Mouse (Mus musculus) hindbrain, embryonic 10.5 days (tissue): ENCODE data around the gene Ptpn11. TPM values are rescaled to one million over a fixed set of nuclear protein-coding genes. Genes with fewer than 3 reads are reported as not detected.

Source experiments
- DNase-seq: peaks from one replicate; pipeline ENCODE4 v3.0.0-alpha.2; 2017; ENCODE audit warnings: low spot score
- H3K27ac ChIP-seq: fragments of 300-500 bp; sonication (generic); 2 replicates; pipeline ENCODE4 v1.5.1; 2016; ENCODE audit warnings: mild to moderate bottlenecking, moderate library complexity
- H3K27me3 ChIP-seq: fragments of 300-500 bp; sonication (generic); 2 replicates; pipeline ENCODE4 v1.6.1; 2016; ENCODE audit warnings: mild to moderate bottlenecking; ENCODE audit not compliant: poor library complexity, insufficient read depth, severe bottlenecking
- H3K36me3 ChIP-seq: fragments of 300-500 bp; sonication (generic); 2 replicates; pipeline ENCODE4 v1.6.1; 2016; ENCODE audit warnings: mild to moderate bottlenecking, moderate library complexity
- H3K4me1 ChIP-seq: fragments of 300-500 bp; sonication (generic); replicated peaks from 2 replicates; pipeline ENCODE4 v1.6.1; 2016; ENCODE audit warnings: mild to moderate bottlenecking
- H3K4me3 ChIP-seq: fragments of 300-500 bp; sonication (generic); 2 replicates; pipeline ENCODE4 v1.5.1; 2016; ENCODE audit warnings: mild to moderate bottlenecking, moderate library complexity
- H3K9me3 ChIP-seq: fragments of 300-500 bp; sonication (generic); 2 replicates; pipeline ENCODE4 v1.6.1; 2016; ENCODE audit warnings: mild to moderate bottlenecking, moderate library complexity
- WGBS: fragments of 180-500 bp; shearing (Covaris S2); methylation state at CpG from one replicate; pipeline ENCODE4 v1.1.7; 2016; 5-methylcytosine and 5-hydroxymethylcytosine counted together
- polyA plus RNA-seq: library from polyadenylated mRNA; unstranded; fragments of >200 nt; fragmentation: Nextera tagmentation; extraction: Ambion mirVana; gene quantifications from 2 replicates; pipeline ENCODE4 v1.2.1, GENCODE M21; 2016

Ptpn11 gene
- polyA plus RNA-seq, 1 experiment from 2014 or later = 20.4 TPM

DNA sequence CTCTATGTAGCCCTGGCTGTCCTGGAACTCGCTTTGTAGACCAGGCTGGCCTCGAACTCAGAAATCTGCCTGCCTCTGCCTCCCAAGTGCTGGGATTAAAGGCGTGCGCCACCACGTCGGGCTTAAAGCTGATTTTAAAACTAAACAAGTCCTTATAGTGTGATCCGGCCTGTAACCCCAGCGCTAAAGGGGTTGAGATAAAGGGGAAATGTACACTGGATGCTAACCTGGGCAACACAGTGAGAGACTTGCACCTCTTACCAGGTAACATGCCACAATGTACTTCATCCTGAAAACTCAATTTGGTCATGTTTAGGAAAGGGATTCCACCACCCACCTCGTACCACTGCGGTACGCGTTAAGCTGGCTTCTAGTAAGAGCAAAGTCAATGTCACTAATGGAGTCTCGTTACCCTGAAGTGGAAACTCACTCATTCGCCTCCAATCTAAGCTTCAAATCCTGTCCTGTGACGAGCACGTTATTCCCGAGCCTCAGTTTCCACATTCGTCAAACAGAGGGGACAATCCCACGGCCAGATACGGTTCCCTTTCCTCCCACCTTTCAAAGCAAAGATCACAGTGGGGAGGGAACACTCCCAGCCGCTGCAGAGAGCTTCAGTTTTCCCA, 874 bp downstream of the Ptpn11 start:
- H3K27me3 ChIP-seq = no peaks in the 10 kb centered on the region
- 33% methylated on average over 21 of the region's 21 CpGs for WGBS
- H3K4me3 ChIP-seq = peak overlapping the region; percentile 94
- no peaks in the 10 kb centered on the region for H3K9me3 ChIP-seq
- peaks cover 5% of the 10 kb centered on the region; the same call in 1 of the 2 replicates for H3K36me3 ChIP-seq
- peaks cover 45% of the 10 kb centered on the region for H3K4me1 ChIP-seq
- DNase-seq = no peak
- H3K27ac ChIP-seq = peak overlapping the region; percentile 96

DNA sequence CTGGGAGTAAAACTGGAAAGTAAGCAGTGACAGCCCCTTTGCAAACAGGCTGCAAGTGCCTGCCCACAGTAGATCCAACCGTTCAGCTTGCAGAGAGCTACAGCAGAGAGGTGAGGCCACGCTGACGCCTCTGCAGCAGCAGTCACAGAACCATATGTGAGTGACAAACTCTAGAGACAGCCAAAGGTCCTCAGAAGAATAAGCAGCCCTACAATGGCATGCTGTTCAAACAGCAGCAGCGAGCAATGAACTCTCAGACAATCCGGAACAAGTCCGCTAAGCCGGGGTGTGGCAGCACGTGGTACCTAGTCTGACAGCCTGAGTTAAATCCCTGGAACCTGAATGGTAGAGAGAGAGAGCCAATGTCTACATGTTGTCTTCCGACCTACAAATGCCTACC, 2.0 kb downstream of the Ptpn11 start:
- no peak for DNase-seq
- no peaks in the 10 kb centered on the region for H3K27me3 ChIP-seq
- peak overlapping the region; percentile 13; the same call in 1 of the 2 replicates for H3K4me3 ChIP-seq
- H3K36me3 ChIP-seq = peaks cover 5% of the 10 kb centered on the region; the same call in 1 of the 2 replicates
- peaks cover 57% of the 10 kb centered on the region for H3K4me1 ChIP-seq
- no peaks in the 10 kb centered on the region for H3K9me3 ChIP-seq
- no peak overlapping the region for H3K27ac ChIP-seq
- WGBS = 83% methylated on average over 9 of the region's 9 CpGs

DNA sequence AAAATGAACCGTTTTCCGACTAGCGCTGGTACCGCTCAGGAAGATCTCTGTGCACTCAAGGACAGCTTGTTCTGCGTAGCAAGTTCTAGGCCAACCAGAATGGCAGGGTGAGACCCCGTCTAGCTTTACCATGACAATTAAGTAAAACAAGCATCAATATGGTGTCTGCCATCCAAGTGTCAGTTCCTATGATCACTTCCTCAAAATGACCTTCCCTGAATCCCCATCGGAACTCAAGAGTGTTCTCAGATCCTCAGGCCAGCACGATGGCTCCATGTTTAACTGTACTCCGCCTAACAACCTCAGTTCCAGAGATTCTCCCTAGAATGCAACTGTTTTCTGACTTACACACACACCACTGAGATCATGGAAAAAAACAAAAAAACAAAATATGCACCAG, 2.9 kb downstream of the Ptpn11 start:
- H3K4me3 ChIP-seq = no peak overlapping the region
- peaks cover 66% of the 10 kb centered on the region for H3K4me1 ChIP-seq

DNA sequence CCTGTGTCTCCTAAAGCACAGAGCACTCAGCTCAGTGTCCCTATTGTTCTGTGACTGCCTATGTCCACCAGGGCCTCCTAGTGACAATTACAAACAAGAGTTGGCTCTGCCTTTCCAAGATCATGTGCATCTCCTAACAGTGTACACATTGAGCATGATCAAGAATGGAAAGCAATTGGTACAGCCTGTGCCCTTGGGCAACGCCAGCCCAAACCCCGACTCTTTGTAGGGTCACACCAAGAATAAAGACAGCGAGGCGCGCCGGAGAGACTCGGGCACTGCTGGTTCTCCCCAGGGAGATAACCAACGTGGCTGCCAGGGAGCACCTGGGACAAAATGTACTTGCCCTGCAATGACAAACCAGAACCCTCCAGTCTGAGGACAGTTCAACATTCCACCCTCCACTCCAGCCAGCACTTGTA, 3.6 kb downstream of the Ptpn11 start:
- 89% methylated on average over 8 of the region's 8 CpGs for WGBS
- Histone ChIP-seq H3K27ac (no peak overlapping the region), H3K27me3 (no peaks in the 10 kb centered on the region), H3K4me1 (peaks cover 66% of the 10 kb centered on the region), H3K4me3 (no peak overlapping the region), H3K36me3 (peaks cover 5% of the 10 kb centered on the region; the same call in 1 of the 2 replicates), H3K9me3 (no peaks in the 10 kb centered on the region)
- DNase-seq = no peak

More for the DNA sequence above, 2.9 kb downstream of the Ptpn11 start:
- 92% methylated on average over 9 of the region's 9 CpGs for WGBS
- DNase-seq = no peak
- Histone ChIP-seq H3K27me3 (no peaks in the 10 kb centered on the region), H3K27ac (no peak overlapping the region), H3K9me3 (no peaks in the 10 kb centered on the region), H3K36me3 (peaks cover 5% of the 10 kb centered on the region; the same call in 1 of the 2 replicates)

DNA sequence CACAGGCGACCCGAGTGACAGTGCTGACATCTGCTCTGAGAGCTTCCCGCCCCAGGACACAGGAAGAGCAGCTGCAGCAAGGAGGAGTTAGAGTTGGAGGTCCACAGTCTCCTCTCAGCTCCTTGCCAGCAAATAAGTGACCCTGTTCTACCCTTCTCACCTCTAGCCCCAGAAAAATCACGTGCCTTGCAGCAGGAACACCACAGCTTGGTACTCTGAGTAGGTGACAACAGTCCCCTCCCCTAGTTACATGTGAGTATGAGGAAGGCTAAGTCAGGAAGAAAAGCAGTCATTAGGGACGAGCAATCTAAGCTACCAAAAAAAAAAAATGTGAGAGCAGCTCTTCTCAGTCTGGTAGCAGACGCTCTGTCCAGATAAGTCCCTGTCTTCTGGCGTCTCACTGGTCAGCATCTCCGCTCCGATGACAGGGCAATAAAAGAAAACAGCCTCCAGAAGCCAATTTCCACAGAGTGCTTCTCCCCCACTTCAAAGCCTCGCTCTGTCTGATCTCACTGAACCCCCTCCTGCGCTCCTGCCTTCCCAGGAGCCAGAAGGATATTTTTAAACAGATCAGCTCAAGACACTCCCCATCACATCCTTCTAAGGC, 6.1 kb downstream of the Ptpn11 start:
- Histone ChIP-seq H3K36me3 (peaks cover 5% of the 10 kb centered on the region; the same call in 1 of the 2 replicates), H3K9me3 (no peaks in the 10 kb centered on the region), H3K4me1 (peaks cover 73% of the 10 kb centered on the region), H3K27me3 (no peaks in the 10 kb centered on the region), H3K27ac (0 out of 2 replicates have a peak overlapping the region, but pooled peaks have one; percentile 12), H3K4me3 (no peak overlapping the region)
- 65% methylated on average over 11 of the region's 11 CpGs for WGBS
- no peak for DNase-seq

DNA sequence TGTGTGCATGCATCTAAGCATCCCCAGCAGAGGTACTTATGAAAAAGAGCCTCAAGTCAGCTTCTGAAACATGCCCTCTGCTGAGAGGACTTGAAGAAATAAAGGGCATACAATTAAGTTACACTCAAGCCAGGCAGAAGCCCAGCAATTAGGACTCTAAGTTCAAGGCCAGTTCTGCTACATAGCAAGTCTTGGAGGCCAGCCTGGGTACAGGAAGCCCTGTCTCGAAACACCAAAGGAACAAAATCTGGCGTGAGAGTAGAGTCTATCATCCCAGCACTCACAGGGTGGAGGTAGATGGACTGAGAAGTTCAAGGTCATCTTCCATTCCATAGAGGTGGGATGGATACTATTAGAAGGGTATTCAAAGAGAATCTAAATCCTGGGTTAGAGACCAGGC, 6.8 kb downstream of the Ptpn11 start:
- Histone ChIP-seq H3K4me1 (peaks cover 76% of the 10 kb centered on the region), H3K27ac (no peak overlapping the region), H3K9me3 (no peaks in the 10 kb centered on the region), H3K27me3 (no peaks in the 10 kb centered on the region), H3K36me3 (peaks cover 5% of the 10 kb centered on the region; the same call in 1 of the 2 replicates), H3K4me3 (no peak overlapping the region)
- WGBS = 91% methylated on average over 2 of the region's 2 CpGs
- DNase-seq = no peak

DNA sequence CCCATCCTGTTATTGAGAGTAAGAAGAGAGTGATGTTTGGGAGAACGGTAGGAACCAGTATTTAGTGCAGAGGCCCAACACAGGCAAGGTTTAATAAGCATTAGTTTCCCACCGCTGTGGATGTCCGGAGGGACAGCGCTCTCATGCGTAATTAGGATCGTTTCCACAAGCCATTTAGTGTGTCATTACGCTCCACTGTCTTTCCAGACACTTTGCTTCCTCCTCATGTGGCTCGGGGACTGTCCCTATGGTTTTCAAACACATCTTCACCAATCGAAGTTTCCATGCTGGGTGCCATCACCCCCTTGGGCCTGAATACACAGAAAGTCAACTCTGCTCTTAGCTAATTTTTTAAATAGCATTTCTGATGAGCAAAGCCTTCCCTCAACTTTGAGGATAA, 7.9 kb downstream of the Ptpn11 start:
- Histone ChIP-seq H3K4me1 (peaks cover 72% of the 10 kb centered on the region), H3K27me3 (no peaks in the 10 kb centered on the region), H3K4me3 (no peak overlapping the region), H3K9me3 (no peaks in the 10 kb centered on the region), H3K36me3 (0 out of 2 replicates have a peak, but pooled peaks cover 5% of the 10 kb centered on the region), H3K27ac (no peak overlapping the region)
- 91% methylated on average over 9 of the region's 9 CpGs for WGBS
- DNase-seq = no peak

DNA sequence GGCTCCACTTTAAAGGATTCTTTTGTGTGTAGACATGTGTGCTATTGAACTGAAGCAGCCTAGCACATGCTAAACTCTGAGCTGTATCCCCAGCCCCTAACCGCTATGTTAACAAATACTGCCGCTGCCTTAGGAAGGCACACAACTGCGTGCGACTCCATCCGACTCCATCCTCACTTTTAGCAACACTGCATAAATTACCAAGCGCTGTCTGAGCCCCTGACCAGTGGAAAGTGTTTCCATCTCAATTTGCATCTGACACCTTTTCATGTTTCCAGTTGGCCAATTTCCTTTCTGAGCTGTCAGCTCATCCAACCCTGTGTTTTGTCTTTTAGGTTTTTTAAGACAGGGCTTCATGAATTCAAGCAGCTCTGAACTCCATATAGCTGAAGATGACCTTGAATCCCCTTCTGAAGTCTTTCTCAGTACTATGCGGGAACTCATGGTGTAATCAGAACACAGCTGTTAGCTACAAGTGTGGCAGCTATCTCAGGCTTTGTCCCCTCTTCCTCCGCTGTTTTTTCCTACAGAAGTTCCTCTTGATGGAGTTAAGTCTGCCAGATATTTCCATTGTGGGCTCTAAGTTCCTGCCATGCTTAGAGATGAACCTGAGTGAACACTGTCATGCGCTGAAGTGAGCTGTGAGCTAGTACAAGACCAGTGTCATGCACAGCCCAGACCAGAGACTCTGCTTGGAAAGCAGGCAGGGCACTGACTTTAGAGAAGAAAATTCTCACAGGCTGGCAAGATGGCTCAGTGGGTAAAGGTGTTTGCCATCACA, 11.9 kb downstream of the Ptpn11 start:
- 74% methylated on average over 9 of the region's 9 CpGs for WGBS
- H3K4me1 ChIP-seq = peaks cover 33% of the 10 kb centered on the region
- no peak overlapping the region for H3K4me3 ChIP-seq
- H3K27me3 ChIP-seq = no peaks in the 10 kb centered on the region
- H3K27ac ChIP-seq = 0 out of 2 replicates have a peak overlapping the region, but pooled peaks have one; percentile 5
- no peaks in the 10 kb centered on the region for H3K9me3 ChIP-seq
- DNase-seq = no peak
- peaks cover 15% of the 10 kb centered on the region for H3K36me3 ChIP-seq

DNA sequence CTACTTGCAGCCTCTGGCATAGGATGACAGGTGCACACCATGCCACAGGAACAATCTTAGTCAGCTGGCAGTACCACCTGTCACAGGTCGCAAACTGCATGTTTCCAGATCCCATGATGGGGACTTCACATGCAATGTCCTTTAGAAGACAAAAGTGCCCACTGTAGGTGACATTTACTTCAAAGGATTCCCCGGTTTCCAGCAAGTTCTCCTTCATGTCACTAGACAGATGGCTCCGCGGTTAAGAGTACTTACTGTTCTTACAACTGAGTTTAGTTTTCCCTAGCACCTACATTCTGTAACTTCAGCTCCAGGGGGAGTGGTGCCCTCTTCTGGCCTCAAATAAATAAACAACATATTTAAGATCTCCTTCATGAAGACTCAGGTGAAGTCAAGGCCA, 18.4 kb downstream of the Ptpn11 start:
- DNase-seq = no peak
- Histone ChIP-seq H3K27ac (no peak overlapping the region), H3K4me3 (no peak overlapping the region), H3K36me3 (peaks cover 60% of the 10 kb centered on the region), H3K4me1 (no peaks in the 10 kb centered on the region; the same call in 1 of the 2 replicates), H3K27me3 (no peaks in the 10 kb centered on the region), H3K9me3 (no peaks in the 10 kb centered on the region)
- 89% methylated on average over 4 of the region's 4 CpGs for WGBS

DNA sequence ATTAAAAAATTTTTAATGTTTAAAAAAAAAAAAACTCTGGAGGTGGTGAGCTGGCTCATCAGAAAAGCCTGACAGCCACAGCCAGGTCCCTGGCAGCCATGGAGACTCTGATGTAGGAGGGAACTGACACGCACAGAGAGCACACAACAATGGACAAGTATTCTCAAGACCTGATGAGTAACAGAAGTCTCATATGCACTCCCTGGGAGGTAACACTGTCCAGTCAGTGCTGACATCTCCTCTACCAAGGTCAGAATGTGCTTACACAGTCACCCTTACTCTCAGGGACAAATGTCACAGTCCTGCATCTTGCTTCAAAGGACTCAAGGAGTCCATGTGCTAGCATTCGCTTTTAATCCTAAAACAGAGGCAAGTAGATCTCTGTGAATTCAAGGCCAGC, 21.6 kb downstream of the Ptpn11 start:
- Histone ChIP-seq H3K27me3 (no peaks in the 10 kb centered on the region), H3K9me3 (no peaks in the 10 kb centered on the region), H3K27ac (no peak overlapping the region), H3K4me3 (no peak overlapping the region), H3K36me3 (peaks cover 80% of the 10 kb centered on the region), H3K4me1 (no peaks in the 10 kb centered on the region; the same call in 1 of the 2 replicates)
- WGBS = 92% methylated on average over 2 of the region's 2 CpGs
- no peak for DNase-seq

DNA sequence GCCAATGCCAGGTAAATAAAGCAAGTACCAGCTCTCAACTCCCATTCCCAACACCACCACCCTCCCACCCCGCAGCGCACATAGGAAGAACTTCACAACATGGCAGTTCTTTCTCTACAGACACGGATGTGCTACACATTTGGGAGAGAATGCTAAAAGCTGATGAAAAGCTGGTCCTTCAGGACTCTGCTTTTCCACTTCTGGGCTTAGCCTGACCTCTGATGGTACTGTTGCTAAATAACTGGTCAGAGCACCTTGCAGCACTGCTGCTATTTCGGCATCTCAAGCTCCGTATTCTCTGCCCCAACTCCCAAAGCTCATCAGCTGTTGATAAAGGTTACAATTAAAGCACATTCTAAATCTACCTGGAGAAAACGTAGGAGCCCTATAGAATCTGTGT, 24.3 kb downstream of the Ptpn11 start:
- DNase-seq = no peak
- H3K27ac ChIP-seq = no peak overlapping the region
- H3K27me3 ChIP-seq = no peaks in the 10 kb centered on the region
- H3K9me3 ChIP-seq = no peaks in the 10 kb centered on the region
- peaks cover 91% of the 10 kb centered on the region for H3K36me3 ChIP-seq
- 95% methylated on average over 6 of the region's 6 CpGs for WGBS
- H3K4me1 ChIP-seq = no peaks in the 10 kb centered on the region
- no peak overlapping the region for H3K4me3 ChIP-seq

DNA sequence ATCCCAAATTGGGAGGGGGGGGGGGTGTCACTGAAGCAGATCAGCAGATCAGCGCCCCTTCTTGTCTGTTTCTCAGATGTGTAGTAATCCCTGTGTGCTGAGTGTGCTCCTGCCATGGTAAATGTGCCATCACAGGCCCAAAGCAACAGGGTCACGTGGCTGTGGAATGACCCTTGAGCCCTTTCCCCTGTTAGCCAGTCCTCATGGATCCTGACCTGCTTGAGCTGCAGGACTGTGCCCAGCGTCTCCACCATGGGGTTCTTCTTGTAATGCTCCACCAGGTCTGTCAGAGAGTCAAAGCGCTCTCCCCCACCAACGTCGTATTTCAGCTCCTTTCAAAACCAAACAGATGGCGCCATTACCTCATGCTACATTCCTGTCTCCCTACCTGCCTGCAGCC, 28.3 kb downstream of the Ptpn11 start:
- H3K36me3 ChIP-seq = peaks cover 99% of the 10 kb centered on the region
- no peaks in the 10 kb centered on the region for H3K27me3 ChIP-seq
- H3K9me3 ChIP-seq = no peaks in the 10 kb centered on the region
- DNase-seq = no peak
- peaks cover 6% of the 10 kb centered on the region; the same call in 1 of the 2 replicates for H3K4me1 ChIP-seq
- H3K4me3 ChIP-seq = no peak overlapping the region
- WGBS = 93% methylated on average over 7 of the region's 7 CpGs
- H3K27ac ChIP-seq = no peak overlapping the region

DNA sequence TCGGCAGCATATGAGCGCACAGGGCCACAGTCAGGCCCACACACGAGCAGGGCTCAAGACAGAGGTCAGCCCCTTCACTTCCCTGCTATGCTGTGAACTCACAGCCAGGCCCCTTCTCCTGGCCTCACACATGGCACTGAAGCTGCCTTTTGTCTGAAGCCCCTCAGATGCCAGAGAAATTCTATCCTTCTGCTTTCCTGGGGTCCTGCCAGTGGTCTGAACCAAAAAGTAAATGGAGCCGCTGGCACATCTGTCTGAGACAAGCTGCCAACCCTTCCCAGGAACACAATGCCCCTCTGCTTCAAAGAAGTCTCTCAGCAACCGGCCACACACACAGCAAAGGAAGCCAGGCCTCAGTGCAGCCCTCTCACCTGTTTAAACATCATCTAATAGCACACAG, 28.9 kb downstream of the Ptpn11 start:
- H3K4me1 ChIP-seq = peaks cover 6% of the 10 kb centered on the region; the same call in 1 of the 2 replicates
- no peak for DNase-seq
- H3K36me3 ChIP-seq = peaks cover 99% of the 10 kb centered on the region
- no peaks in the 10 kb centered on the region for H3K27me3 ChIP-seq
- no peak overlapping the region for H3K4me3 ChIP-seq
- WGBS = 92% methylated on average over 5 of the region's 5 CpGs
- no peaks in the 10 kb centered on the region for H3K9me3 ChIP-seq
- H3K27ac ChIP-seq = no peak overlapping the region
